Mouse (Mus musculus) heart, adult 10 weeks (tissue): ENCODE data around the gene BC030499. TPM values are rescaled to one million over a fixed set of nuclear protein-coding genes. Genes with fewer than 3 reads are reported as not detected.

Experiments
- polyA plus RNA-seq: library from polyadenylated mRNA; stranded (reverse); fragments of 350-450 nt; fragmentation: Illumina TruSeq; extraction: RNeasy Lipid Tissue Mini Kit (QIAGEN cat#74804); gene quantifications from one replicate; pipeline ENCODE4 v1.2.3, GENCODE M21; 2014; ENCODE audit warnings: low read depth, low replicate concordance

The BC030499 gene
- polyA plus RNA-seq: 0.45 TPM

DNA sequence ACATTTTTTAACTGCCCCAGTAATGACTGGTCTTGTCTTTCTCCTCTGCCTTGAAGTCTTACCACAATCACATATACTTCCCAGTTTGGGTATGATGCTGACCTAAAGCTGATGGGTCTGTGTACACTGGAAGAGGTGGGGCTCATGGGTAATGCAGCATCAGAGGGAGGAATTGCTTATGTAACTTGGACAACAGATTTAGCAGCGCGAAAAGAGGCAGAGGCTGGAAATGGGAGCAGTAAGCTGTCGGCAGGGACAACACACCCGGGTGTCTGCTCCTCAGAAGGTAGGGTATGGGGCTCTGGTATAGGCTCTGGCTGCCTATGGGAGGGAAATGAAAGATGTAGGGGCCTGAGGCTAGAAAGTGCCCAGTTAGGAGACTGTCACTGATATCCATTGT lies at the start of gene BC030499:
BC030499 (plus strand) TSS at position 188 of the 400 bp plus-strand sequence.

DNA sequence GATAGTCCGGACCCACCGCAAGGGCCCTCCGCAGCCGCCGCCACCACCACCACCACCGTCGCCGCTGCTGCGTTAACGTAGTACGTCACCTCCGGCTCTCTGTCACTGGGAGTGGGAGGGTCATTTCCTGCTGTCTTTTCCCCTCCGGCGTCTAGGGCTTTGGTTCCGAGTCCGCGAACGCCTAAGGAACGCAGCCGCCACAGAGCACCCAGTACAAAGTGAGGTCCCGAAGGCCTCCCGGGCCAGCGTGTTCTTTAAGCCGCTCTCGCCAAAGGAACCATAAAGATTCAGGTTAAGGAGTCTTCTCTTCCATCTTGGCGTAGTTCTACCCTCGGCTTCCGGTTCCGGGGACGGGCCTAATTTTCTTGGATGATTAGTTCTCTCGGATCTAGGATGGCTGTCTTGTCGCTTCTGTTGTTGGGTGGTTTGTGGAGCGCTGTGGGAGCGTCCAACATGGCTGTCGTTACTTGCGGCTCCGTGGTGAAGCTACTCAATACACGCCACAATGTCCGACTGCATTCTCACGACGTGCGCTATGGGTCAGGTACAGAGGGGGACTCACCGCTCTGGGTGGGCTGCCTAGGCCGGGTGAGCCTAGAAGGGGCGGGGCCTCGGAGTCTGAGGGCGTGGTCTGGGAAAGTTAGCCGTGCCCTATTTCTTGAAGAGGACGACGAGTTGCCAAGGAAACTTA lies 44.9 kb upstream of the BC030499 start, which contains the start of the genes Sdf2 and Supt6:
Sdf2 (plus strand) TSS at position 120 of the 691 bp plus-strand sequence.
Supt6 (minus strand) TSS at position 361 of the 691 bp plus-strand sequence.

DNA sequence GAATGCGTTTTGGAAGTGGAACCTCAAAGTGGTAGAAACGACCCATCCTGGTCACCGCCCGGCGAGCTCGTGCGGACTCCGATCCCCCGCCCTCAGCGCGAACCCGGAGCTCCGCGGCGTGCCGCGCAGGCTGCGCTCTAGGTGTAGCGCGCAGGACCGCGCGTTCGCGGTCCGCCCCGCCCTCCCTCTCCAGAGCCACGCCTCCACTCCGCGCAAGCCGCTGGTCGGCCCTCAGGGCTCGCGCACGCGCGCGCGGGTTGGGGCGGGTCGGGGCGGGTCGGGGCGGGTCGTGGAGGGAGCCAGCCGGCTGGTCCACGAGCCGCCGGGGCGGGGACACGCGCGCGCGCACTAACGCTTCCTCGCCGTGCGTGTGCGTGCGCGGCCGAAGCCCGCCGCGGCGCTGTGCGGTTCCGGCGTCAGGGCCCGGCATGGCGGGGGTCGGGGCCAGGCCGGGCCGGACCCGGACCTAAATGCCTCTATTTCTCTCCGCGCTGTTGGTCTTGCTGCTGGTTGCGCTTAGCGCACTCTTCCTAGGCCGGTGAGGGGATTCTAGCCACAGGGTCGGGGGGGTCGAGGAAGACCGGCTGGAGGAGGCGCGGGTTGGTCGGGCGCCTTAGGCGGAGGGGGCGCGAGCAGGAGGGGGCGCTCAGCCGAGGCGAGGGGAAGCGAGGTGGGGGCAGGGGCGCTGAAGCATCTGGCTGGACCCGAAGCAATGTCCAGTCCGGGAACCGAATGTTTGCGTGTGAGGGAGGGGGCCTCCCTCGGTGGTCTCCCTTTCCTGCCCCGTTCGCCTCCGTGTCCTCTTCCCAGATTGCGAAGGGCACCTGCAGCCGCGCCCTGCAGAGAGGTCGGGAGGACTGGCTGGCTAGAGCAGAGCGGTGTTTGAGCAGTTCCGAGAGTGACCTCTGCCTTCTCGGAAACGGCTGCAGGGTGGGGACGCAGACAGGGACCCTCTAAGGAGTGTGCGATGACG lies 29.0 kb upstream of the BC030499 start, which contains the start of gene 2610507B11Rik:
2610507B11Rik (plus strand) TSS at position 373 of the 973 bp plus-strand sequence.

DNA sequence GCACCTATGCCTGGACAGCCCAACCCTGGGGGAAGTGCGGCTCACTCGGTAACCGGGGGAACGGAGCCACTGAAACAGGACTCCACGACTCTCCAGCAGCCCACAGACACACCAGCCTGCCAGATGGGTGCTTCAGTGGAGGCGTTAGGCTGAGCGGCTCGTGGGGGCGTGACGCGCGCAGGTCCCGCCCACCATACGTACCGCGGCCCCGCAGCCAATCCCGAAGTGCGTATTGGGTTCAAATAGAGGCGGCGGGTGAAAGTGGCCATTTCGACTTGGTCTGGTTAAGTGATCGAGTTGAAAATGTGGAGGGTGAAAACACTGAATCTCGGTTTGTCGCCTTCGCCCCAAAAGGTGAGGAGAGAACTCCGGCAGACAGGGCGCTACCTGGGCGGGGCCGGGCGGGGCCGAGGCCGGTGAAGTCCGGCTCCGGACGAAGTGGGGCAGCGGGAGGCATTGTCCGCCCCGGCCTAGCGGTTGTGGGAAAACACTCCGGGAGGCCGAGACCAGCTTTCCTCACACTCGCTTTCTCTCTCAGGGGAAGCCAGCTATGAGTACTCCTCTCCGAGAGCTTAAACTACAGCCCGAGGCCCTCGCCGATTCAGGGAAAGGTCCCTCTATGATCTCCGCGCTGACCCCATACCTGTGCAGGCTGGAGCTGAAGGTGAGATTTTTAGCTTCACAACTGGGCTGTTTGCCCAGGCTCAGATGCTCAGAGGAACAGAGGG lies 10.9 kb downstream of the BC030499 start, which contains the start of gene Spag5:
Spag5 (plus strand) TSS at position 173 of the 728 bp plus-strand sequence.

DNA sequence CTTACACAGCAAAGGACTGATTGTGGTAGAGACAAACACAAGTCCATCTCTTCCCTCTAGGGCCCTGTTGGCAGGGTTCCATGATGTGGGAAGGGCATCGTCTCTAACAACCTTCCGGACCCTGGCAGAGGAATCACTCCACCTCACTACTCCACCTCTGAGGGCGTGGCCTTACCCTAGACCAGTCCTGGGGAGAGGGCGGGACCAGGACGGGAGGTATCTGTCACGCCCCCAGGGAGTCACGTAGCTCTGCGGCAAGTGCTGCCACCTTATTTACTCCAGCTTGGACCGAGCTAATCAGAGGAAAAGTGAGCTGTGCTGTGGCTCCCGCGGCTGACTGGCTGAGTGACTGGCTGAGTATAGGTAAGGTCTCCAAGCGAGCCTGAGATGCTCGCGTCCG lies 32.2 kb downstream of the BC030499 start, which contains the start of gene Aldoc:
Aldoc (plus strand) TSS at position 109 of the 400 bp plus-strand sequence.

DNA sequence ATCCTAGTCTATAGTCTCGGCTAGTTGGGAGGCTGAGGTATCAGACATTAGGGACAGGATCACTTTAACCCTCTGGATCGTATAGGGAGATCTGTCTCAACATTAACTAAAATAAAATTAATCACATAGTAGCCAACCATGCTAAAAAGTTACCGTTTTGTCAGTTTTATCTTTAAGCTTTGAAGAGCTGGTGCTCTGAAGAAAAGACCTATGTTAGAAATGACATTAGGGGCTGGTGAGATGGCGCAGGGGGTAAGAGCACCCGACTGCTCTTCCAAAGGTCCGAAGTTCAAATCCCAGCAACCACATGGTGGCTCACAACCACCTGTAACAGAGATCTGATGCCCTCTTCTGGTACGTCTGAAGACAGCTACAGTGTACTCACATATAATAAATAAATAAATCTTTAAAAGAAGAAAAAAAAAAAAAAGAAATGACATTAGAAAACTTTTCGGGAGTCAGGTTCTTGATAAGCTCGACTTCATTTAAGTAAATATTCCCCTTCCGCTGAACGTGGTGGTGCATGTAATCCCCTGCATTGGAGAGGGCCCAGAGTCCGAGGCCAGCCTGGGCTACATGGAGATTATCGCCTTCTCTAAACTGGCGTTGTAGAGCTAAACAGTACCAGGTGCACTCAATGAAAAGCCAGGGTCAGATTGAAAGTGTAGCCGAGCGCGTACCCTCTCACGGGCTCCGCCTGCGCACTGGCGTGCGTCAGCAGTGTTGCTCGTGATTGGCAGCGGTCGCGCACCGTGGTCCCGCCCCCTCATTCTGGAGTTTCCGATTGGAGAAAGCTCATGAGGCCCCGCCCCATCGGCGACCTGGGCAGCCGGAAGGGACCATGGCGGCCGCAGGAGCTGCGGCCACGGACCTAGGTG lies 37.2 kb downstream of the BC030499 start, which contains the start of gene Pigs:
Pigs (plus strand) TSS at position 782 of the 878 bp plus-strand sequence.

DNA sequence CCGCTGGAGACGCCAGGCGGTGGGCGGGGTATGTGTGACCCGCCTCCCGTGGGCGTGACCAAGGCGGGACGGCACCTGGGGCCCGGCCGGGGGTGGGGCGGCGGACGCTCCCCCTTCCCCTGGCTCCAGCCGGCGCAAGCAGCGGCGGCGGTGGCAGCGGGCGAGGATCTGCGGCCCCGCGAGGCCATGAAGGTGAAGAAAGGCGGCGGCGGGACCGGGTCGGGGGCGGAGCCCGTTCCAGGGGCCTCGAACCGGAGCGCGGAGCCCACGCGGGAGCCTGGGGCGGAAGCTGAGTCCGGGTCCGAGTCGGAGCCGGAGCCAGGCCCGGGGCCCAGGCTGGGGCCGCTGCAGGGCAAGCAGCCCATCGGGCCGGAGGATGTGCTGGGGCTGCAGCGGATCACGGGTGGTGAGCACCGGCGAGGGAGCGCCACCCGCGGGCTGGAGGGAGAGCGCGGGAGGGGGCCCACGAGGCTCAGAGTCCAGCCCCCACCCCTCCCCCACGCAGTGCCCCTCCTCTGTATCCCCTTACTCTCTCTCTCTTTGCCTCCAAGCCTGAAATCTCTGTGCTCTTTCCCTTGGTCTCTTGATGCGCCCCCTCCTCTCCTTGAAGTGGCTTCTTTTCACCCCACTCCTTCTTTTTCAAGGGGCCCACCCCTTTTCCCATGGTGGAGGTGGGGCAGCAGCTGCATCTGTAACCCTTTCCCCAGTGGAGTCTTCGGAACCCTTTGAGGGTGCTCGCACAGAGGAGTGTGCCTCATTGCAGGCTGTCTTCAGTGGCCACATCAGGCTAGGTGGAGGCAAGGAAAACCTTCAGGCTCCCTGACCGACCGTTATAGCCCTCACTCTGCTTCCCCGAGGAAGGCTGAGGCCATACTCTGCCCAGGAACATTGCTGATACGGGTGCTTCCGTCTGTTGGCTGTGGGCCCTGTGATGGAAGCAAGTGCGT lies 53.0 kb downstream of the BC030499 start, which contains the start of gene Unc119:
Unc119 (plus strand) TSS at position 102 of the 947 bp plus-strand sequence.

Other genes with a start within 250 kb of the BC030499 start
- gene Eral1, start 210.5 kb upstream of the BC030499 start, polyA plus RNA-seq: 23.7 TPM
- 10.5 TPM for gene Fam222b, start 196.2 kb upstream of the BC030499 start, polyA plus RNA-seq
- gene Traf4, start 125.3 kb upstream of the BC030499 start, polyA plus RNA-seq: 5.6 TPM
- gene Nek8, start 114.2 kb upstream of the BC030499 start, polyA plus RNA-seq: 4.2 TPM
- 12.8 TPM for gene Tlcd1, start 114.1 kb upstream of the BC030499 start, polyA plus RNA-seq
- gene Rpl23a, start 107.3 kb upstream of the BC030499 start, polyA plus RNA-seq: 1,229 TPM
- 15.8 TPM for gene Rab34, start 102.4 kb upstream of the BC030499 start, polyA plus RNA-seq
- 2.3 TPM for gene Proca1, start 97.4 kb upstream of the BC030499 start, polyA plus RNA-seq
- gene Sdf2, start 45.1 kb upstream of the BC030499 start, polyA plus RNA-seq: 70.7 TPM
- 25.6 TPM for gene Supt6, start 44.9 kb upstream of the BC030499 start, polyA plus RNA-seq
- gene 2610507B11Rik, start 29.1 kb upstream of the BC030499 start, polyA plus RNA-seq: 147 TPM
- gene Spag5, start 10.7 kb downstream of the BC030499 start, polyA plus RNA-seq: 0.37 TPM
- 0.63 TPM for gene Aldoc, start 32.1 kb downstream of the BC030499 start, polyA plus RNA-seq
- 23.8 TPM for gene Pigs, start 37.6 kb downstream of the BC030499 start, polyA plus RNA-seq
- 6.7 TPM for gene Unc119, start 52.6 kb downstream of the BC030499 start, polyA plus RNA-seq
- gene Foxn1, start 95.7 kb downstream of the BC030499 start, polyA plus RNA-seq: not detected
- gene Slc13a2, start 131.4 kb downstream of the BC030499 start, polyA plus RNA-seq: not detected
- gene Slc46a1, start 174.9 kb downstream of the BC030499 start, polyA plus RNA-seq: 2.9 TPM
- gene Sarm1, start 206.9 kb downstream of the BC030499 start, polyA plus RNA-seq: 0.18 TPM
- gene Vtn, start 208.2 kb downstream of the BC030499 start, polyA plus RNA-seq: 27.3 TPM
- not detected for gene Sebox, start 212.6 kb downstream of the BC030499 start, polyA plus RNA-seq
- 18.0 TPM for gene Tmem199, start 221.3 kb downstream of the BC030499 start, polyA plus RNA-seq
- gene Poldip2, start 221.4 kb downstream of the BC030499 start, polyA plus RNA-seq: 133 TPM
- gene Tnfaip1, start 245.5 kb downstream of the BC030499 start, polyA plus RNA-seq: 44.0 TPM
- 60.0 TPM for gene Ift20, start 245.5 kb downstream of the BC030499 start, polyA plus RNA-seq